Mouse (Mus musculus) spleen, postnatal 14 days (tissue): ENCODE results near the gene Ing4.

Source experiments
- DNase-seq, 2 experiments: peaks; one replicate each; pipeline ENCODE4 v3.0.0; 2021 to 2022; ENCODE audit warnings: low spot score in 2 of 2

Ing4 gene

GRCm38 (mm10) chr6:125039533-125040153 is at the start of gene Ing4:
Ing4 (plus strand) TSS chr6:125039760.
- DNase-seq: peak; percentile 66 to 81

- no peak for DNase-seq
Measured at GRCm38 (mm10) chr6:124992241-124992640, 47.3 kb upstream of the Ing4 start.

GRCm38 (mm10) chr6:124993365-124993764 is 46.2 kb upstream of the Ing4 start:
- no peak for DNase-seq

- no peak for DNase-seq
Measured at GRCm38 (mm10) chr6:124993876-124994275, 45.7 kb upstream of the Ing4 start.

GRCm38 (mm10) chr6:124995246-124995645 is 44.3 kb upstream of the Ing4 start:
- no peak for DNase-seq

- DNase-seq: no peak
Measured at GRCm38 (mm10) chr6:124995831-124996403, 43.6 kb upstream of the Ing4 start.

- peak; percentile 50 to 69 for DNase-seq
Measured at GRCm38 (mm10) chr6:124996551-124997501, 42.7 kb upstream of the Ing4 start, which contains the start of gene Pianp. Pianp (plus strand) TSS chr6:124996694.

GRCm38 (mm10) chr6:124998066-124998465 is 41.5 kb upstream of the Ing4 start:
- DNase-seq: no peak

GRCm38 (mm10) chr6:124999091-124999490 is 40.5 kb upstream of the Ing4 start:
- DNase-seq: no peak

- no peak for DNase-seq
Measured at GRCm38 (mm10) chr6:124999546-124999945, 40.0 kb upstream of the Ing4 start.

GRCm38 (mm10) chr6:125003706-125004105 is 35.9 kb upstream of the Ing4 start:
- no peak for DNase-seq

GRCm38 (mm10) chr6:125005086-125005485 is 34.5 kb upstream of the Ing4 start:
- no peak for DNase-seq

GRCm38 (mm10) chr6:125008060-125008459 is 31.5 kb upstream of the Ing4 start:
- no peak for DNase-seq

- DNase-seq: peak; percentile 83 to 93
Measured at GRCm38 (mm10) chr6:125008586-125009128, 30.9 kb upstream of the Ing4 start.

- DNase-seq: no peak
Measured at GRCm38 (mm10) chr6:125009129-125009180, 30.6 kb upstream of the Ing4 start, which contains the start of gene Zfp384. Zfp384 (plus strand) TSS chr6:125009145.

- peak; percentile 48 to 60 for DNase-seq
Measured at GRCm38 (mm10) chr6:125009181-125010073, 30.1 kb upstream of the Ing4 start.

- peak in 1 of 2 experiments; percentile 24 for DNase-seq
Measured at GRCm38 (mm10) chr6:125017682-125018081, 21.9 kb upstream of the Ing4 start.

- peak; percentile 32 to 63 for DNase-seq
Measured at GRCm38 (mm10) chr6:125030532-125030931, 9.0 kb upstream of the Ing4 start.

GRCm38 (mm10) chr6:125031604-125032003 is 8.0 kb upstream of the Ing4 start:
- DNase-seq: no peak

GRCm38 (mm10) chr6:125038666-125039065 is 894 bp upstream of the Ing4 start:
- no peak for DNase-seq

- no peak for DNase-seq
Measured at GRCm38 (mm10) chr6:125039131-125039530, 429 bp upstream of the Ing4 start.

- no peak for DNase-seq
Measured at GRCm38 (mm10) chr6:125040221-125040620, 661 bp downstream of the Ing4 start.
